Mouse (Mus musculus): ENCODE results near the gene Gsto1.
A peak's percentile ranks its signal among the peaks of the same experiment; 100 is the strongest.

Gsto1 gene

GRCm38 (mm10) chr19:47890489-47891130 lies 35.8 kb downstream of the Gsto1 start:
- no peak for DNase-seq

DNA sequence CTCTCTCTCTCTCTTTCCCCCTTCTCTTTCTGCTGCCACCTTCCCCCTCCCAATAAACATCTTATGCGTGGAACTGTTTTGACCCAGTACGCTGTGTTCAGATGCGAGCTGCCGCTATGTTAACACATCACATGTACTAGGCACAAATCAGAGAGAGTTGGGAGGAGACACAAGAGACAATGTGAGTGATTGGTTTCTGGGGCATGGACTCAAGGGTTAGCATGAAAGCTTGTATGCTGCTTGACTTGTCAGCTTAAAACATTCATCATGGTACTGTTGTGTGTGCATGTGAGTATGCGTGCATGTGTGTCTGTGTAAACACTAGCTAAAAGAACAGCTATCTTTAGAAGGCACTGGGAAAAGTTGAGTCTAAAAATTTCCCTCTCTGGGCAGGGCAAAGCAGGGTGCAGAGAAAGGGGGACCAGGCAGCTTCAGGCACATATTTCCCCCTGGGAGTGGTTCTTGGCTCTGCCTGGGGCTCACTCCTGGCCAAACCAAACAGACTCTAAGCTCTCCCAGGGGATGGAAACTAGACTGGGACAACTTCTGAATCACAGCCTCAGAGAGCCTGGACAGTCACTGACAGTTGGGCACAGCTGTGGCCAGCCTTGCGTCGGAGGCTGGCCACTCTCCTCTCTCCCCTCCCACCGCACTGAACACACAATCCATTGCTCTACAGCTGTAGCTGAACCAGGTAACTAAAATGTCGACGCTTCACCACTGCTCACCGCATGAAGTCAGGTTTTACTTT lies 37.0 kb downstream of the Gsto1 start:
- DNase-seq, result no peak

GRCm38 (mm10) chr19:47893092-47893491 lies 38.3 kb downstream of the Gsto1 start:
- peak; percentile 32 to 36 for DNase-seq

- no peak for DNase-seq
These were observed 43.8 kb downstream of the Gsto1 start for GRCm38 (mm10) chr19:47898472-47899079.

DNA sequence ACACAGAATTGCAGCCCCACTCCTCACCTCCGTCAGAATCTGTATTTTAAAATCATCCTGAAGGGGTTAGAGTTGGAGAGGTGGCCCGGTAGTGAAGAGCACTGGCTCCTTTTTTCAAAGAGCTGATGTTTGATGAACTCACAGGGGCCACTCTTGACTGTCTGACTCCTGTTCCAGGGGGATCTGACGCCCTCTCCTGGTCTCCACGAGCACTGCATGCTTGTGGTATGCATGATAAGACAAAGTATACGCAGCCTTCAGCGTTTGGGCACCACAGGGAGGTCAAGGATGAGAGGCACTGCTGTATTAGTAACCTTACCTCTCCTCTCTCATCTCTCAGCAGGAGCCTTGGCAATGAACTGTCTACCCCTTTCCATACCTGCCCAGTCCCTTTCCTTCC lies 45.2 kb downstream of the Gsto1 start:
- DNase-seq, result no peak

- DNase-seq, result no peak
These were observed 45.8 kb downstream of the Gsto1 start for GRCm38 (mm10) chr19:47900558-47900957.

DNA sequence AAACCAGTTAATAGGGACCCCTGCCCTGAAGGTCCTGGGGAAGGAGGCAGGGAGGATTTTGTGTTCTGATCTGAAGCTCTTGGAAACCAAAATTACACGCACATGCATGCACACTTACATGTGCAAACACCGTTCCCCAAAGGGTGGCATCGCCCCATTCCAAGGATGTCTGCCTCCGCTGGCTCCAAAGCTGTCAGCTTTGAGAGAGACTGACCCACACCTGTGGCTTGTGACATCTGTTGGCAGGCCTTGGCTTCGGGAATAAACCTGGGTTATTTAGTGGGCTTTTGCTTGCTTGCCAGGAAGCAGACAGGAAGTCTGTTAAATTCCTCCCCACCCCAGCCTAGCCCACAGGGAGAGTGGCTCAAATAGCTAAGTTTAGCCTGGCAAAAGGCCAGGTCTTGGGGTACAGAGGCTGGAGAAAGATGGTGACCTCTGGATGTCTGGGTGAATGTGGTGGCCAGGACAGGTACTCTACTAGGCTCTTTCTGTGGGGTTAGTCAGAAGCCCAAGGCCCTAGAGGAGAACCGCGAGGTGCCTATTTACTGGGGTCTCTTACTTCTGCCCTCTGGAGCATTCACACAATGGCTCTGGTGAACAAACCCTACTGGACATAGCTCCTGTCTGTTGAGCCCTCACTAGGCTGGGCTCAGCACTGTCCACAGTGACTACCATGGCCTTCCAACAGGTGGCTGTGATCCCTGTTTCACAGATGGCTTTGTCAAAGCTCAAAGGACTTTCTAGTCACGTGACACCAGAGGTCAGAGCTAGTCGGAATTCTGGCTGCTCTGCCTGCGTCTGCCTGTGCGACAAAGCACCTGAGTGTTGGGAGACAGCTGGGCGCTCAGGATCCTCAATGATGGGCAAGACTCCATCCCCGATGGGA lies 47.8 kb downstream of the Gsto1 start:
- no peak for DNase-seq

- no peak for DNase-seq
These were observed 48.9 kb downstream of the Gsto1 start for GRCm38 (mm10) chr19:47903679-47904078.

DNA sequence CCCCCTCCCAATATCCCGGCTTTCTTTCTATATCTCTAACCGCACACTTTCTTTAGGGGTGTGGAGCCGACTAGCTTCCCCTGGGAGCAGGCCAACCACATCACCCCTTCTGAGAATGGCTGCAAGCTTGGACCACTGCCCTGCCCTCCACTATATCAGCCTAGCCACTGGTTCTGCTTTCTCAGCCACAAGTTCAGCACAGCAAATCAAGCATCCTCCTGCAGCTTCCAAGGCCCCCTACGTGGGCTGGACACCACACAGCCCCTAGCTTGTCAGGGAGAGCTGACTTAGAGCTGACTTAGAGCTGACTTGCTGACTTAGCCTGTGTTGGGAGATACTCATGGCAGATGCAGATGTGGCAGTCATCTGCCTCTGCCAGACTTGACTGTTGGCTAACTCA lies 50.3 kb downstream of the Gsto1 start:
- DNase-seq, result no peak

DNA sequence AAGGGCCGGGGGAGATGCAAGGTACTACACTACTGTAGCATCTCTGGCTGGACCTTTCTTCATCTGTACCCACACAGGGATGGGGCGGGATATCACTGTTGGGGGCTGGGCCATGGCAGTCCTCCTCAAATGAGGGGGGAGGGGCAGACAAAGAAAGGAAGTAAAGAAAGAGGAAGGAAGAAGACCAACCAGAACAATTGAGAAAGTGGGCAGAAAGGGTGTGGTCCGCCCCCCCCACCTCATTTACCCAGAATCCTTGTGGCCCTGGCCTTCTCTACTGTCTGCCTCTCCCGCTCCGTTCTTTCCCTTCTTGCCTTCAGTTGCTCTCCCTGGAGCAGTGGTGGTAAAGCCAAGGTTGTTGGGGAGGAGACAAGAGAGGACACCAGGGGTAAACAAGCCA lies 50.8 kb downstream of the Gsto1 start:
- DNase-seq, result no peak

DNA sequence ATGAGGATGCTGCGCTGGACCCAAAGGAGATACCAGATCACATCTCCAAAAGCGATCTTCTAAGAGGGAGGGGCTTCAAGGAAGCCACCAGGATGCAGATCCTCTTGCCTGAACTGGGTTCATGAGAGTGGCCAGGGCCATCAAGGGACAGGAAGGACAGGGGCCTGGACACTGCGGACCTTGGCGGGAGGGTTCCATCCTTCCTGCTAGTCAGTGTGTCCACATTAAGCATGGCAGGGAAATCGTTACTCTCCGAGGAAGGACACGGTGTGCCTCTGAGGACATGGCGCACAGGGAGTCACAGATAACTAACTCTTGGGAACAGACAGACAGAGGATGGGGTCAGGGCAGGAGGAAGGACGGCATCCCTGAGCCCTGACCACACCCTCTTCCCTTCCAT lies 52.8 kb downstream of the Gsto1 start:
- DNase-seq, result no peak

GRCm38 (mm10) chr19:47908961-47909371 lies 54.2 kb downstream of the Gsto1 start:
- DNase-seq, result no peak

DNA sequence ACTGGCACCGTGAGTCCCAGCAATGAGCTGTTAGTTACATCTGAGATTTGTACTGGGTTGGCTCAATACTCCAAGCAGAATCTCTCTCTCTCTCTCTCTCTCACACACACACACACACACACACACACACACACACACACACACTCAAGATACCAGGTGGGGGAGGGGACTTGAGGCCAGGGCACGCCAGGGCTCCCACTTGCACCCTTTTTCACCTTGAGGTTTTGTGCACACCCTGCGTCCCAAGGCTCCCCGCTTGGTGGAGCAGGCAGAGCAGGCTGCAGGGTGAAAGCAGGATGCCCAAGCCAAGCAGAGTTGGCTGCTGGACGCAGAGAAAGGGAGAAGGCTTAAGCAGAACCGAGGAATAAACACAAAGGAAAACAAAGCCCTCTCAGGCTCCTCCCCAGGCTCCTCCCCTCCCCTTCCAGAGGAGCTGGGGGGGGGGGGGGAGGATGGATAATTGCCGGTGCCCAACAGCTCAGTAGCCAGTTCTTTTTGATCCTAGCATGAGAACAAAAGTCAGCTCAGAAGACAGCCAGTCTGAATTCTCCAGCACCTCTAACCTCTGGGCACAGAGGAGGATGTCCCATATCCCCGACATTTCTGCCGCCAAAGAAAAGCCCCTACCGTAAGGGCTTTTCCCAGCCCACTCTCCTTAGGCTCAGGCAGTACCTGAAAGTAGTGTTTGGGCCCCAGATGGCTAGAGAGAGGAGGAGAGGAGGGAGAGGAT lies 54.8 kb downstream of the Gsto1 start:
- no peak for DNase-seq

DNA sequence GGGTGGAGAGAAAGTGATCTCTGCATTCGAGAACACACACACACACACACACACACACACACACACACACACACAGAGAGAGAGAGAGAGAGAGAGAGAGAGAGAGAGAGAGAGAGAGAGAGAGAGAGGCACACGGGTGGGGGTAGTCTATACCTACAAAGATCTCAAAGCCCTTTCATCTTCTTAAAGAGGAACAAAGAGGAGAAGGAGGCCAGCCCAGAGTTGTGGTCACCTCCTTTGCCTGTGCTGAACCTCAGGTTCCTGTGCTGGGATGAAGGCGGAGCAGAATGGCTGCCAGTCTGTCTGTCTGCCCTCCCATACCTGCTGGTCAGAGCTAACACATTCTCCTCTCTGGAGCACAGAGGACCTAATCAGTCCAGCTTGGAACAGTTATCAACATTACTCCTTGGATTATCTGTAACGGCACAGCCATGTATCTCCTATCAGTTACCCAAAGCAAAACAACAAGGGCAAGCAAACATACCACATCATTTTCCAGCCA lies 55.4 kb downstream of the Gsto1 start:
- DNase-seq, result no peak

DNA sequence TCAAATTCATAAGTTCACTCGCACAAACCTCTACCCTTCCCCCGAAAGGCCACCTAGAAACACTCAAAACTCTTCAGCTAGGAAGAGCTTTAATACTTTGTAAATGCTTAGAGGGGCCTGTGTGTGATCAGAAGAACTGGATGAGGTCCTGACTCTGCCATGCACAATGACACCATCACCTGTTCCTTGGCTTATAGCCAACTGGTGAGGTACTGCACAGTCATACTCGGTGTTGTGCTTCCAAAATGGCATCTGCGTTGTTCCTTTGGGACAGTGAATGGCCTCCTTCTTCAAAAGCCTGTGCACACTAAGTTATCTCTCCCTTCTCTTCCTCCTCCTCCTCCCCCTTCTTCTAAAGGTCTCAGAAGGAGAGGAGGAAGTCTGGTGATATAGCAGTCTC lies 56.0 kb downstream of the Gsto1 start:
- no peak for DNase-seq

DNA sequence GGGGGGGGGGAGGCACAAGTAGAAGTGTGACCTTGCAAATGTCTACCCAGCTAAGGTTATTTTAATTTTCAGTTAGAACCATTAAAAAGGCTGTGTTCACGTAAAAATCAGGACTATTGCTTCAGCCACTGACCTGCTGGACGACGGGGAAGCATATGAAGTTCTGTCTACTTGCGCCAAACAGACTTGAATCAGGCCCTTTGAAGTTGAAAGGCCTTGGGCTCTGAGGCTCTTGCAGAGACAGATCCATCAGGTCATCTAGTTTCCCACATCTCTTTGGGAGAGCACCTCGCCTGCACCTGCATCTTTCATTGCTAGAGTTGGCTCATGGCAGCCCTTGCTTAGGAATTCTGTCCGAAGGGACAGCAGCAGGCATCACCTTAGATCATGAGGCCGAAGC lies 58.6 kb downstream of the Gsto1 start:
- no peak for DNase-seq

DNA sequence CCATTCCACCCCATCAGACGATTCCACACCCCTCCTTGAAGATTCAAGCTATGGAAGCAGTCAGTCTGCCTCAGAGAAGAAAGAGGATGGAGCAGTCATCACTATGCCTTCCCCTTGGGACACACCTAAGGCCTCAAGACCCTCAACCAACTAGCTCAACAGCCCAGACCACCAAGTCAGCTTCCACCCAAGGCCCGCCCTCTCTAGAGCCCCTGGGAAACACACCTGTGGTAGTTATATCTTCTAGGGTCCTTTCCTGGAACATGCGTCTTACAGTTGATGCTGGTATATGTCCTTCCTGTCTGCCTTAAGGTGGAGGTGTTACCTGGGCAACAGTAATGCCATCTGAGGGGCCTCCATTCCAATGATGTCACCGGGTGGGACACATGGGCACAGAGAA lies 59.4 kb downstream of the Gsto1 start:
- no peak for DNase-seq

All from cerebellum, postnatal 36 days (tissue).